Mouse (Mus musculus): ENCODE measurements around the gene Grid2ip. TPM values are rescaled to one million over a fixed set of nuclear protein-coding genes. Genes with fewer than 3 reads are reported as not detected.

The Grid2ip gene
- polyA plus RNA-seq, 1 experiment from 2014 or later, result 0.18 TPM

DNA sequence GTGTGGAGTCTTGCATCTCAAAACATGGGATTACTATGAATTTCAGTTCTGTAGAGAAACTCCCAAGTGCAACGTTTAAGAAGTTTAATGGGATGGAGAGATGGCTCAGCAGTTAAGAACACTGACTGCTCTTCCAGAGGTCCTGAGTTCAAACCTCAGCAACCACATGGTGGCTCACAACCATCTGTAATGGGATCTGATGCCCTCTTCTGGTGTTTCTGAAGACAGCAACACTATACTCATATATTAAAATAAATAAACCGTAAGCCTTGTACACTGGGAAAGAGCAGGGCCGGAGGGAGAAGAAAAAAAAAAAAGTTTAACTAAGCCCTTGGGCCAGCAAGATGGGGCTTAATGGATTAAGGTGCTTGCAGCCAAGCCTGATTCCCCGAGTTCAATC, 65.9 kb downstream of the Grid2ip start:
- H3K27ac ChIP-seq (replicated peaks in 1 of 2; ENCODE audit: control insufficient read depth in 1 of 2, insufficient read depth in 1 of 2, low read depth in 2 of 2, low read length in 2 of 2), result no peak overlapping the region
- 86% methylated on average over 4 of the region's 4 CpGs for WGBS
- H3K9me3 ChIP-seq (ENCODE audit: control insufficient read depth, low read length), result no peaks in the 10 kb centered on the region
- no peaks in the 10 kb centered on the region for H3K27me3 ChIP-seq (ENCODE audit: control insufficient read depth, insufficient read depth, low read length)
- no peaks in the 10 kb centered on the region for H3K4me1 ChIP-seq (ENCODE audit: control insufficient read depth in 2 of 2, insufficient read depth in 2 of 2, low read length in 2 of 2)
- no peak overlapping the region for H3K9ac ChIP-seq (ENCODE audit: low read length)
- no peak overlapping the region for H3K4me3 ChIP-seq (ENCODE audit: control insufficient read depth in 1 of 2, insufficient read depth in 1 of 2, low read depth in 1 of 2, low read length in 2 of 2)
- H3K4me2 ChIP-seq (ENCODE audit: low read length), result no peak overlapping the region
- ATAC-seq (ENCODE audit: insufficient number of reproducible peaks, insufficient read depth, low FRiP score, low read depth), result no peak
- H3K36me3 ChIP-seq (ENCODE audit: control insufficient read depth, insufficient read depth, low read length), result peaks cover 53% of the 10 kb centered on the region

DNA sequence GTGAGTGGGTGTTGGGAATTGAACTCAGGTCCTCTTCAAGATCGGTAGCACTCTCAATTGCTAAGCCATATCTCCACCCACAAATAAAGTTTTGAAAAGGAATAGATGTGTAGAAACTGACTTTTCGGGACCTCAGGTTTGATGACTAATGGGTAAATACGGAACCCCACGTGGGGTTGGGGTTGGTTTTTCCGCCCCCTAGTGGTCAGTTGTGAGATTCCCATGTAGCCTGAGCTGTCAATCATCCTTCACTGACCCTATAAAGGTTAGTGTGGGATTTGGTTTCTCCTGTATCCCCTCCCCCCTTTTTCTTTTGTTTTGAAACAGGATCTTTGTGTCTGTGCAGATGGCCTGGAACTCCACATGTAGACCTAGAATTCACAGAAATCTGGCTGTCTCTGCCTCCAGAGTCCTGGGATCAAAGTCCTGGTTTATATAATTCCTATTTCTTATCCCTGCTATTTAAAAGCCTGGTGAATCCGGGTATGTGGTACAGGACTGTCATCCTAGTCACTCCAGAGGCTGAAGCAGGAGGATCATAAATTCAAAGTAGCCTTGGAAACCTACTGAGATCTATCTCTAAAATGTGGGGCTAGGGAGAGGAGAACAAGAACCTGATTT, 66.9 kb downstream of the Grid2ip start:
- ATAC-seq (ENCODE audit: insufficient number of reproducible peaks, insufficient read depth, low FRiP score, low read depth), result peak; percentile 43; the same call in 1 of the 2 replicates
- 26% methylated on average over 6 of the region's 6 CpGs for WGBS

DNA sequence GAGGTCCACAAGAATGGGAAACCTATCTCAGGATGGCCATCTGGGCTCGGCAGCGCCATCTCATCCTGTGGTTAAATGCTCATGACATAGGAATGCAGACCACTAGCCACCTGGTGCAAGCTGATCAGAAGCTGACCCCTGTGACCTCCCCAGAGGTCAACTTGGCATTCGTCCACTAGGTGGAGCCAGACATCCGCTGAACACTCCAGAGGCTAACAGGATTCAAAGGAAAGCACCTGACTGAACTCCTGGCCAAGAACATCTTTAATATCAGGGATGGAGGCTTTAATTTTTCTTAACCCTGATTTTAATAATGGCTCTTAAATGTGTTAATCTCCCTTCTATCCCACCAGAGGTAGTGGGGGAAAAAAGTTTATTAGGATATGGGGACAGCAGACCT, 77.3 kb downstream of the Grid2ip start:
- H3K4me3 ChIP-seq (ENCODE audit: control insufficient read depth in 1 of 2, insufficient read depth in 1 of 2, low read depth in 1 of 2, low read length in 2 of 2), result no peak overlapping the region
- no peaks in the 10 kb centered on the region for H3K36me3 ChIP-seq (ENCODE audit: control insufficient read depth, insufficient read depth, low read length)
- no peak overlapping the region for H3K27ac ChIP-seq (replicated peaks in 1 of 2; ENCODE audit: control insufficient read depth in 1 of 2, insufficient read depth in 1 of 2, low read depth in 2 of 2, low read length in 2 of 2)
- H3K4me1 ChIP-seq (ENCODE audit: control insufficient read depth in 2 of 2, insufficient read depth in 2 of 2, low read length in 2 of 2), result no peaks in the 10 kb centered on the region; a peak in 1 of 4 replicates
- ATAC-seq (ENCODE audit: insufficient number of reproducible peaks, insufficient read depth, low FRiP score, low read depth), result no peak
- 2% methylated on average over 4 of the region's 4 CpGs for WGBS
- no peaks in the 10 kb centered on the region for H3K27me3 ChIP-seq (ENCODE audit: control insufficient read depth, insufficient read depth, low read length)
- no peaks in the 10 kb centered on the region for H3K9me3 ChIP-seq (ENCODE audit: control insufficient read depth, low read length)
- no peak overlapping the region for H3K9ac ChIP-seq (ENCODE audit: low read length)
- H3K4me2 ChIP-seq (ENCODE audit: low read length), result no peak overlapping the region

More for the DNA sequence above, 66.9 kb downstream of the Grid2ip start:
- Histone ChIP-seq H3K9me3 (ENCODE audit: control insufficient read depth, low read length) (no peaks in the 10 kb centered on the region), H3K27me3 (ENCODE audit: control insufficient read depth, insufficient read depth, low read length) (no peaks in the 10 kb centered on the region), H3K27ac (replicated peaks in 1 of 2; ENCODE audit: control insufficient read depth in 1 of 2, insufficient read depth in 1 of 2, low read depth in 2 of 2, low read length in 2 of 2) (no peak overlapping the region), H3K9ac (ENCODE audit: low read length) (no peak overlapping the region), H3K36me3 (ENCODE audit: control insufficient read depth, insufficient read depth, low read length) (peaks cover 43% of the 10 kb centered on the region), H3K4me2 (ENCODE audit: low read length) (no peak overlapping the region), H3K4me3 (ENCODE audit: control insufficient read depth in 1 of 2, insufficient read depth in 1 of 2, low read depth in 1 of 2, low read length in 2 of 2) (no peak overlapping the region), H3K4me1 (ENCODE audit: control insufficient read depth in 2 of 2, insufficient read depth in 2 of 2, low read length in 2 of 2) (no peaks in the 10 kb centered on the region)

DNA sequence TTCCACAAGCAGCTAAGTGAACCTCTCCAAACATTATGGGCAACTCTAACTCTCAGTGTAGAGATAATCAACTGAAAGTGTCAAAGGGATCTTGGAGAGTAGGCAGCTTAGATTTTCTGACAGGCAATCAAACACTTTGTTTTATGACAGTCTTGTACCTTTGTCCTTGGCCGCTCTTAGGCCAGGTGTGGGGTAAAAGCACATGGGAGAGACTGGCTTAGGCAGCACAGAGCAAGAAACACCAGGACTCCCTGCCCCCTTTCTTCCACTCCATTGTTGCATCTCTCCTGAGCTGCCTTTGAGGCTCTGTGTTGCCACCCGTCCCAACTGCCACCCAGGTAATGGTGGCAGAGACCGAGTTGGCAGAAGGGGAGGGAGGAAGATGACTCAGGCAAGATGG, 84.2 kb downstream of the Grid2ip start:
- 80% methylated on average over 3 of the region's 3 CpGs for WGBS
- H3K4me3 ChIP-seq (ENCODE audit: control insufficient read depth in 1 of 2, insufficient read depth in 1 of 2, low read depth in 1 of 2, low read length in 2 of 2), result no peak overlapping the region
- H3K27ac ChIP-seq (replicated peaks in 1 of 2; ENCODE audit: control insufficient read depth in 1 of 2, insufficient read depth in 1 of 2, low read depth in 2 of 2, low read length in 2 of 2), result no peak overlapping the region
- no peaks in the 10 kb centered on the region for H3K27me3 ChIP-seq (ENCODE audit: control insufficient read depth, insufficient read depth, low read length)
- no peak overlapping the region for H3K9ac ChIP-seq (ENCODE audit: low read length)
- no peaks in the 10 kb centered on the region for H3K9me3 ChIP-seq (ENCODE audit: control insufficient read depth, low read length)
- H3K4me1 ChIP-seq (ENCODE audit: control insufficient read depth in 2 of 2, insufficient read depth in 2 of 2, low read length in 2 of 2), result no peaks in the 10 kb centered on the region
- no peak overlapping the region for H3K4me2 ChIP-seq (ENCODE audit: low read length)
- no peaks in the 10 kb centered on the region for H3K36me3 ChIP-seq (ENCODE audit: control insufficient read depth, insufficient read depth, low read length)
- ATAC-seq (ENCODE audit: insufficient number of reproducible peaks, insufficient read depth, low FRiP score, low read depth), result no peak

- no peak overlapping the region for H3K27ac ChIP-seq (replicated peaks in 1 of 2; ENCODE audit: control insufficient read depth in 1 of 2, insufficient read depth in 1 of 2, low read depth in 2 of 2, low read length in 2 of 2)
- WGBS, result 77% methylated on average over 12 of the region's 12 CpGs
- no peaks in the 10 kb centered on the region for H3K9me3 ChIP-seq (ENCODE audit: control insufficient read depth, low read length)
- H3K4me3 ChIP-seq (ENCODE audit: control insufficient read depth in 1 of 2, insufficient read depth in 1 of 2, low read depth in 1 of 2, low read length in 2 of 2), result no peak overlapping the region
- no peak overlapping the region for H3K4me2 ChIP-seq (ENCODE audit: low read length)
- no peaks in the 10 kb centered on the region for H3K27me3 ChIP-seq (ENCODE audit: control insufficient read depth, insufficient read depth, low read length)
- no peak for ATAC-seq (ENCODE audit: insufficient number of reproducible peaks, insufficient read depth, low FRiP score, low read depth)
- H3K4me1 ChIP-seq (ENCODE audit: control insufficient read depth in 2 of 2, insufficient read depth in 2 of 2, low read length in 2 of 2), result no peaks in the 10 kb centered on the region
- no peak overlapping the region for H3K9ac ChIP-seq (ENCODE audit: low read length)
- H3K36me3 ChIP-seq (ENCODE audit: control insufficient read depth, insufficient read depth, low read length), result no peaks in the 10 kb centered on the region
Measured at GRCm38 (mm10) chr5:143441753-143442152, 84.6 kb downstream of the Grid2ip start.

Other genes with a start within 250 kb of the Grid2ip start
- 23.2 and 26.5 TPM in 2 replicates for gene Rnf216, start 244.3 kb upstream of the Grid2ip start, polyA plus RNA-seq (2014; fragmentation: Nextera tagmentation; extraction: Ambion mirVana)
- gene Olfr718-ps1, start 209.8 kb upstream of the Grid2ip start, polyA plus RNA-seq (2014; fragmentation: Nextera tagmentation; extraction: Ambion mirVana), result not detected in 2 replicates
- gene Rbak, start 176.6 kb upstream of the Grid2ip start, polyA plus RNA-seq (2014; fragmentation: Nextera tagmentation; extraction: Ambion mirVana), result 9.1 and 9.6 TPM in 2 replicates
- not detected in 2 replicates for gene Spdye4b, start 176.3 kb upstream of the Grid2ip start, polyA plus RNA-seq (2014; fragmentation: Nextera tagmentation; extraction: Ambion mirVana)
- not detected in 2 replicates for gene Spdye4a, start 130.4 kb upstream of the Grid2ip start, polyA plus RNA-seq (2014; fragmentation: Nextera tagmentation; extraction: Ambion mirVana)
- 9.4 and 9.7 TPM in 2 replicates for gene Zfp12, start 122.2 kb upstream of the Grid2ip start, polyA plus RNA-seq (2014; fragmentation: Nextera tagmentation; extraction: Ambion mirVana)
- 1.1 and 1.6 TPM in 2 replicates for gene Zfp316, start 87.3 kb upstream of the Grid2ip start, polyA plus RNA-seq (2014; fragmentation: Nextera tagmentation; extraction: Ambion mirVana)
- gene Zfp853, start 63.7 kb upstream of the Grid2ip start, polyA plus RNA-seq (2014; fragmentation: Nextera tagmentation; extraction: Ambion mirVana), result 0.07 TPM in 1 of 2 replicates, not detected in the other
- 17.7 and 18.4 TPM in 2 replicates for gene E130309D02Rik, start 42.0 kb upstream of the Grid2ip start, polyA plus RNA-seq (2014; fragmentation: Nextera tagmentation; extraction: Ambion mirVana)
- 58.7 and 60.1 TPM in 2 replicates for gene Zdhhc4, start 28.1 kb upstream of the Grid2ip start, polyA plus RNA-seq (2014; fragmentation: Nextera tagmentation; extraction: Ambion mirVana)
- gene Kdelr2, start 46.5 kb downstream of the Grid2ip start, polyA plus RNA-seq (2014; fragmentation: Nextera tagmentation; extraction: Ambion mirVana), result 228 and 254 TPM in 2 replicates
- 10.8 TPM in 2 replicates for gene Daglb, start 107.2 kb downstream of the Grid2ip start, polyA plus RNA-seq (2014; fragmentation: Nextera tagmentation; extraction: Ambion mirVana)
- 407 and 410 TPM in 2 replicates for gene Rac1, start 170.7 kb downstream of the Grid2ip start, polyA plus RNA-seq (2014; fragmentation: Nextera tagmentation; extraction: Ambion mirVana)

Measured in heart, embryonic 14.5 days (tissue).